Mouse (Mus musculus): ENCODE results near the gene Smad3.

DNA sequence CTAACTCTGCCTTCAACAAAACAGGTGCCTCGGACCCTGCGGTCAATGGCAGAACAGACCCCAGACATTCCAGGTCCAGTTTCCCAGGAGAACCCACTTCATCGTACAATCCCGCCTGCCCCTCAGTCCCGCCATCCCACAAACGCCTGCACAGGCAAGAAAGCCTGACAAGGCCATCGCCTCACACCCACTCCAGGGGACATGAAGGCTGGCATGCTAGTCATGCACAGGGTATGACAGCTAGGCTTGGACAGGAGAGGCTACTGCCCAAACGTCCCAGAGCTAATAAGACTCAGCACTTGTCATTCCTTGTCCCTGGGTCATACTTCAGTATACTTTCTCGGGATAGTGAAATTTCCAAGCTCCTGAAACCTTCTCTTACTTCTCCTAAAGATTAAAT, 34.9 kb downstream of the Smad3 start:
- TF ChIP-seq GATA1 (IDR thresholded peaks at IDR 0.05; ENCODE audit: borderline replicate concordance, low read length) (no peak), FLI1 (IDR thresholded peaks at IDR 0.05; ENCODE audit: low read length) (no peak)
